Mouse (Mus musculus) brown adipose tissue, adult 24 weeks (tissue): Measurements from ENCODE around the gene Fra10ac1. TPM values are rescaled to one million over a fixed set of nuclear protein-coding genes. Genes with fewer than 3 reads are reported as not detected.

Experiments
- H3K27ac ChIP-seq: fragments of 200-500 bp; replicated peaks from 2 replicates; pipeline ENCODE4 v1.5.1; 2012; ENCODE audit warnings: low read depth, mild to moderate bottlenecking, low read length
- H3K4me1 ChIP-seq: fragments of 200-500 bp; 2 replicates; pipeline ENCODE4 v1.6.1; 2012; ENCODE audit warnings: low read length, mixed read lengths; ENCODE audit not compliant: control insufficient read depth, insufficient read depth, insufficient read length
- H3K4me3 ChIP-seq: fragments of 200-500 bp; 2 replicates; pipeline ENCODE4 v1.5.1; 2012; ENCODE audit warnings: low read depth, mild to moderate bottlenecking, low read length, moderate library complexity; ENCODE audit not compliant: insufficient read depth
- polyA plus RNA-seq: library from polyadenylated mRNA; stranded (reverse); fragments of >200 nt; gene quantifications from 2 replicates; pipeline ENCODE4 v1.2.4, GENCODE M21; 2012; ENCODE audit not compliant: missing spikeins, insufficient read depth, insufficient read length

Fra10ac1 gene
- polyA plus RNA-seq, 1 experiment = 25.1 TPM

DNA sequence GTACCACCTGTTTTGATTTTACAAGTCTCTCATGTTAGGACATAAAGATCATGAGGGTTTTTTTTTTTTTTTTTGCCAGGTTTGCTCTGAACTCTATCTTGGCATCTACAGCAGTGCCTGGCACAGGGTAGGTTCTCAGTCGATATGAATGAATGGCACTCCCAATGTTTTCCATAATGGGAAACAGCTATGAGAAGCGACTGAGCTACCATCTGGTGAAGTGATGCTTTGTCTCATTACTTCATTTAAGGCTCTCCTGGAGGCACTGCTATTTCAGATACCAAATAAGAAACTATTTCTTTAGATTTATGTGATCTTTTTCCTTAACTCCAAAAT, 36.6 kb downstream of the Fra10ac1 start:
- Histone ChIP-seq H3K4me3 (no peak overlapping the region), H3K4me1 (no peaks in the 10 kb centered on the region), H3K27ac (no peak overlapping the region)

DNA sequence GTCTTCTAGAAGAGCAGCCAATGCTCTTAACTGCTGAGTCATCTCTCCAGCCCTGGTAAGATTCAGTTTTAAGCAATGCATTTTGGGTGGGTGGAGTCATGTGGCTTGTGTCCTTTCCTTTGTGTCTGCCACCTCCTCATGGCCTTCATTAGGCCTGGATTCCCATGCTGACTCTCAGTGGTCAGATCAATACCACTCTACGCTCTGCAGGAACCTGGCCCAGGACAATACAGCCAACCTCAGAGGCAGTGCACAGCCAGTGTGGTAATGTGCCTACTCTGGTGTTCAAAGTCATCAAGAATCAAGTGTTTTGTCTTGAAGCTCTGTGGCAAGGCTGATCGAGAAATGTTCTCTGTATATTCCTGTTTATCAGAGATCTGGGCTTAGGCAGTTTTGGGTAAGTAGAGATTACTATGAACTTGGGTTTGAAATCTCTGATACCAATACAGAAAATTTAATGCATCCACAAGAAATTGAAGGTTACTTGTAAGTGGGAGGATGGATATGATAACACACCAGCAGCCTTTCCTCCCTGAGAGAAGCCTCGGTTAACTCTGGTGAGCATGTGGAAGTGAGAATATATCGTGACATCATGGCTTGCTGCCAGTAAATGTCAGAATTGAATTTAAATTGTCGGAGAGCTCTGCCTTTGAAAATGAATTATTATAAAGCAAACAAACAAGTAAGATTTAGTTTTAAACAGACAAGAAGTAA, 37.2 kb downstream of the Fra10ac1 start:
- H3K27ac ChIP-seq = no peak overlapping the region
- no peaks in the 10 kb centered on the region for H3K4me1 ChIP-seq

DNA sequence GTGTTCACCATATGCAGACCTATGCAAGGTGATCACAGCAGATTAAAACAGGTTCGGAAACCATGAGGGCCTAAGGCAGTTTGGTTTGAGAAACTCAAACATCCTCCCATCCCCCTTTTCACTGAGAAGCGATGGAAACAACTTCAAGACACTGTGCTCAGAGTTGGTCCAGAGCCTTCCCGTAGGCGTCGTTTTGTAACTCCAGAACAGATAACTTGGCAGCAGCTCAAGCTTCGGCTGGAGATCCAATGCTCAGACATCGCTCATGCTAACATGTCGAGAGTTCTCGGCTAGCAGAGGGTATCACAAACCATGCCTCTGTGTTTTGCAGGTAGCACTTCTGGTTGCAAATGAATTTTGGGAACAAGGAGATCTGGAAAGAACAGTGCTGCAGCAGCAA, 44.3 kb downstream of the Fra10ac1 start:
- no peak overlapping the region for H3K27ac ChIP-seq

More for the DNA sequence above, 37.2 kb downstream of the Fra10ac1 start:
- H3K4me3 ChIP-seq = no peak overlapping the region

DNA sequence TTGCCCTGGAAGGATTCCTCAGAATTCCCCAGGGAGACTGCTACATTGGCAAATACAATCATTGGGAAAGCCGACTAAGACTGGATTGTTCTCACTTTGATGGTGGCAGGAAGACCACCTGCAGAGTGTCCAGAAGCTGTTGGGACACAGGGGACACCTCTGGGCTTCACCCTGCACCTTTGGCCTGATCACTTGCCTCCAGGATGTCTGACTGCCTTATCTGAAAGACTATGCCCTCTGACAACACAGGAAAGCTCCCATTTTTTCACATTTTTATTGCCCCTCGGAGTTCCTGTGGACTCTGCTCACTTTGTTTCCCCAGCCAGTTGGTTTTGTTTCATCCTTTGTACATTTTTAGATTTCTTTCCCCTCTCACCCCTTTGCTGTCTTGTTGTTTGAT, 59.3 kb downstream of the Fra10ac1 start:
- no peak overlapping the region for H3K27ac ChIP-seq
- H3K4me3 ChIP-seq = no peak overlapping the region
- no peaks in the 10 kb centered on the region for H3K4me1 ChIP-seq

More for the DNA sequence above, 44.3 kb downstream of the Fra10ac1 start:
- H3K4me1 ChIP-seq = no peaks in the 10 kb centered on the region
- no peak overlapping the region for H3K4me3 ChIP-seq

DNA sequence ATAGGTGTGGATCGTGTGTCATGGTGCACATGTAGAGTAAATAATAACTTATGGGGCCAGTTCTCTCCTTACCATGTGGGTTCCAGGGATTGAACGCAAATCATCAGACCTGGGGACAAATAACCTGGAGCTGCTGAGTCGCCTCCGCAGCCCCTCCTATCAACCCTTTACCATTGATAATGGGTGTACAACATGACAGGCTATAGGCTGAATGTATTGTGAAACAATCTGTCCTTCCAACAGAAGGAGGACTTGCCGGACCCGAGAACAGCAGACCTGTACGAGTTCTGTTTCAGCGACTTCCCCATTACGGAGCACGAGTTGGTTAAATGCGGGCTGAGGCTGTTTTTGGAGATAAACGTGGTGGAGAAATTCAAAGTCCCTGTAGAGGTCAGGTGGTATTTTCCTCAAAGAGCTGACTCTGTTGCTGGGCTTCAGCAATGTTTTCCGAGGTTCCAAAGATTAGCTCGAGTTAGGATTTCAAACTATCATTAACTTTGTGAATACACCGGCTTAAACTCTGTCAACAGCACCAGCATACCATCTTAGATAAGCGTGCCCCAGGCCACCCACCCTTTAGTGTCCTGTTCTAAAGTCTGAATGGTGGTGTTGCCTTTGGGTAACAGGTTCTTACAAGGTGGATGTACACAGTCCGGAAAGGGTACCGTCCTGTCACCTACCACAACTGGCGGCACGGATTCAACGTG, 62.2 kb downstream of the Fra10ac1 start:
- H3K27ac ChIP-seq = no peak overlapping the region
- no peaks in the 10 kb centered on the region for H3K4me1 ChIP-seq
- no peak overlapping the region for H3K4me3 ChIP-seq

DNA sequence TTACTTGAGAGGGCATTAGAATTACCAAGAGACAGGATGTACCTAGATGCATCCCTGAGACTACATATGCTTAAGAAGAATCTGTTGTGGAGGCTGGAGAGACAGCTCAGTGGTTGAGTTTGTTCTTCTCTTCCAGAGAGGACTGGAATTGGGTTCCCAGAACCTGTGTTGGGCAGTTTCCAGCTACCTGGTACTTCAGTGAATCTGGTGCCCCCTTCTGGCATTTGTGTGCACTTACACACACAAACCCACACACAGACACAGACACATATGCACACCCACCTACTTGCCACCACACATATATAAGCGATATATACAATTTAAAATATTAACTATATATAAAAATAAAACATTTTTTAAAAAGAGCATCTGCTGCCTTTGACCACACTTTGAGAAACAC, 67.7 kb downstream of the Fra10ac1 start:
- H3K4me3 ChIP-seq = no peak overlapping the region
- H3K27ac ChIP-seq = no peak overlapping the region
- H3K4me1 ChIP-seq = no peaks in the 10 kb centered on the region

DNA sequence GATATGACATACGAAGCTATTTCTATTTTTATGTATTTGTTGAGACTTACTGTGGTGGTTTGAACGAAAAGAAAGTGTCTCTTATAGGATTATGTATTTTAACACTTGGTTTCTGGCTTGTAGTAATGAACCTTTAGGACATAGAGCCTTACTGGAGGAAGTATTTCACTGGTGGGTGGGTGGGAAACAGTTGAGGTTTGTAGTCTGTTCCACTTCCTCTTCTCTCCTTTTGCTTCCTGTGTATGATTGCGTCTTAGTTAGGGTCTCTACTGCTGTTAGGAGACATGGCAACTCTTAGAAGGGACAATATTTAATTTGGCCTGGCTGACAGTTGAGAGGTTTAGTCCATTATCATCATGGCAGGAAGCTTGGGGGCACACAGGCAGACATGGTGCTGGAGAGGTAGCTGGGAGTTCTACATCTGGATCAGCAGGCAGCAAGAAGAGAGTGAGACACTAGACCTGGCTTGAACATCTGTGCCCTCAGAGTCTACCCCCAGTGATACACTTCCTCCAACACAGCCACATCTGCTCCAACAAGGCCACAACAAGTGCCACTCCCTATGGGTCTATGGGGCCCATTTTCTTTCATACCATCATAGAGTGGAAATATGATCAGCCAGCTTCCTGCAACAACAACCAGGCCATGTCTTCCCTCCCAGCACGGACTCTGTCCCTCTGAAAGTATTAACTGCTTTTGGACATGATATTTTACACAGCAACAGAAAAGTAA, 80.2 kb downstream of the Fra10ac1 start:
- H3K27ac ChIP-seq = no peak overlapping the region
- no peaks in the 10 kb centered on the region for H3K4me1 ChIP-seq
- no peak overlapping the region for H3K4me3 ChIP-seq

Other genes with a start within 250 kb of the Fra10ac1 start
- gene Myof, start 180.6 kb downstream of the Fra10ac1 start, polyA plus RNA-seq = 4.4 and 5.5 TPM in 2 replicates
- not detected in 2 replicates for gene Cep55, start 169.1 kb downstream of the Fra10ac1 start, polyA plus RNA-seq
- gene Ffar4, start 127.1 kb downstream of the Fra10ac1 start, polyA plus RNA-seq = 13.8 and 36.9 TPM in 2 replicates
- 193 and 359 TPM in 2 replicates for gene Rbp4, start 98.9 kb downstream of the Fra10ac1 start, polyA plus RNA-seq
- gene Pde6c, start 91.4 kb downstream of the Fra10ac1 start, polyA plus RNA-seq = not detected in 2 replicates
- 4.0 and 9.8 TPM in 2 replicates for gene Lgi1, start 40.4 kb upstream of the Fra10ac1 start, polyA plus RNA-seq
- 5.3 and 5.8 TPM in 2 replicates for gene Slc35g1, start 171.8 kb upstream of the Fra10ac1 start, polyA plus RNA-seq